Mouse (Mus musculus) adrenal gland, adult 8-10 months (tissue): Measurements from ENCODE around the gene Chrna7. TPM values are rescaled to one million over a fixed set of nuclear protein-coding genes. Genes with fewer than 3 reads are reported as not detected.

Experiments
- DNase-seq: peaks from one replicate; pipeline ENCODE4 v3.0.0; 2022
- total RNA-seq, 4 experiments: library from RNA; stranded (reverse); gene quantifications; 2 replicates each; pipeline ENCODE4 v1.2.4; 2022

Gene Chrna7
- total RNA-seq, 4 experiments from 2014 or later: 19.5 to 30.1 (median 25.0) TPM

GRCm38 (mm10) chr7:63060996-63061395, 151.4 kb downstream of the Chrna7 start:
- DNase-seq: no peak

Other genes starting within 250 kb of the Chrna7 start
- gene Otud7a, start 232.2 kb upstream of the Chrna7 start, total RNA-seq: 1 to 10 TPM in 3 of 4 experiments, under 1 TPM in 1; 0.96 to 2.0 (median 1.9) TPM